Mouse (Mus musculus): ENCODE measurements at regions not wholly inside any gene's neighbourhood (a gene's known extent, or its start where the extent isn't known, plus 50 kb on each side); places are given as distances from the start of the nearest gene placed in this dataset.

- no peak for DNase-seq (ENCODE audit: low spot score)
- H3K9ac ChIP-seq (ENCODE audit: low read length): no peak overlapping the region
- no peak overlapping the region for H3K4me2 ChIP-seq (ENCODE audit: low read length)
- no peak overlapping the region for H3K27ac ChIP-seq (ENCODE audit: low read depth)
- H3K36me3 ChIP-seq (ENCODE audit: control insufficient read depth, insufficient read depth, low read length): no peaks in the 10 kb centered on the region
- ATAC-seq (replicated peaks; ENCODE audit: low FRiP score, low TSS enrichment, low read depth): no peak
- no peaks in the 10 kb centered on the region for H3K27me3 ChIP-seq (replicated peaks; ENCODE audit: control insufficient read depth, insufficient read depth, low read length)
- WGBS: 71% methylated on average over 3 of the region's 3 CpGs
- H3K4me1 ChIP-seq (replicated peaks; ENCODE audit: control insufficient read depth, insufficient read depth, low read length): no peaks in the 10 kb centered on the region
- H3K9me3 ChIP-seq (ENCODE audit: control insufficient read depth, low read length): no peaks in the 10 kb centered on the region
- no peak overlapping the region for H3K4me3 ChIP-seq (ENCODE audit: low read depth, low read length)
Measured at GRCm38 (mm10) chr10:124803997-124804614, 585.2 kb downstream of the Slc16a7 start.
